In genomic region chr4:155162433-155163319, GRCm38 (mm10) we compare ENCODE assay signal across 9 mouse cellular contexts. TPM values are rescaled to one million over a fixed set of nuclear protein-coding genes. Genes with fewer than 3 reads are reported as not detected.
A peak's percentile ranks its signal among the peaks of the same experiment; 100 is the strongest.
DNase-seq lines count a peak whose midpoint lies in the region; ATAC-seq lines count a peak whose summit lies in the region.
"Had no signal": no experiment of that assay in that cellular context is flagged by ENCODE, and none has a peak within 500 bp of the region (broad histone marks: within the 10 kb centered on the region; RNA-seq: fewer than 3 reads in every experiment).

No protein-coding gene starts in this region.

- H3K9ac ChIP-seq in intestine, embryonic 14.5 days (ENCODE audit: low read length): no peak overlapping the region

- 0 out of 2 replicates have a peak, but pooled peaks have one; percentile 28 for ATAC-seq in intestine, embryonic 14.5 days (replicated peaks; ENCODE audit: low FRiP score, low TSS enrichment, low read depth)
- ATAC-seq: forebrain, embryonic 16.5 days had no signal

- peaks cover 84% of the 10 kb centered on the region for H3K4me1 ChIP-seq in heart, embryonic 10.5 days
- H3K4me1 ChIP-seq in intestine, embryonic 14.5 days (replicated peaks; ENCODE audit: control insufficient read depth, insufficient read depth, low read length): peaks cover 35% of the 10 kb centered on the region

- 73% methylated on average over 7 of the region's 7 CpGs for WGBS in heart, embryonic 10.5 days
- 70% methylated on average over 7 of the region's 7 CpGs for WGBS in intestine, embryonic 14.5 days

- no peaks in the 10 kb centered on the region for H3K9me3 ChIP-seq in heart, embryonic 10.5 days
- no peaks in the 10 kb centered on the region for H3K9me3 ChIP-seq in intestine, embryonic 14.5 days (ENCODE audit: control insufficient read depth, low read length)

- H3K4me2 ChIP-seq in intestine, embryonic 14.5 days (ENCODE audit: low read length): peak overlapping the region; percentile 7; the same call in 1 of the 2 replicates

- H3K27ac ChIP-seq in heart, embryonic 10.5 days: peak overlapping the region; percentile 67
- peak overlapping the region; percentile 36; the same call in 1 of the 2 replicates for H3K27ac ChIP-seq in intestine, embryonic 14.5 days (ENCODE audit: low read depth)

- no peaks in the 10 kb centered on the region for H3K27me3 ChIP-seq in heart, embryonic 10.5 days (ENCODE audit: insufficient read depth, poor library complexity, severe bottlenecking)
- H3K27me3 ChIP-seq in intestine, embryonic 14.5 days (replicated peaks; ENCODE audit: control insufficient read depth, insufficient read depth, low read length): no peaks in the 10 kb centered on the region

- H3K36me3 ChIP-seq in heart, embryonic 10.5 days: peaks cover 25% of the 10 kb centered on the region
- H3K36me3 ChIP-seq in intestine, embryonic 14.5 days (ENCODE audit: control insufficient read depth, insufficient read depth, low read length): peaks cover 31% of the 10 kb centered on the region

- no peak overlapping the region for H3K4me3 ChIP-seq in heart, embryonic 10.5 days
- H3K4me3 ChIP-seq in intestine, embryonic 14.5 days (ENCODE audit: low read depth, low read length): no peak overlapping the region

- intact Hi-C loops in heart, postnatal 36 days (cut with DNase I): no loop called here

- DNase-seq in heart, embryonic 10.5 days (ENCODE audit: low spot score): no peak
- DNase-seq in heart, postnatal 36 days: no peak
- peak; percentile 57 to 62 for DNase-seq in CD8-positive naive resting alpha-beta T cell, adult 2 months (ENCODE audit: low read depth in 2 of 2, low spot score in 2 of 2)
- no peak for DNase-seq in intestine, embryonic 14.5 days (ENCODE audit: low spot score)
- peak; percentile 83 to 84 for DNase-seq in natural killer cell, adult 2 months (ENCODE audit: low spot score in 2 of 2)
- no peak for DNase-seq in c-Kit-positive CD71-positive TER-119-positive erythroid progenitor cells, embryonic 14.5 days (ENCODE audit: low spot score)
- DNase-seq in adrenal gland, postnatal 25 days: no peak
- DNase-seq in urinary bladder, postnatal 36 days (ENCODE audit: low spot score in 2 of 2): no peak

RNA-seq across cellular contexts. Expression of gene Ski, which starts 59.7 kb away (rescaled TPM):
- polyA plus RNA-seq in heart, embryonic 10.5 days (2016; fragmentation: Nextera tagmentation; extraction: Ambion mirVana): 7.5 and 11.3 TPM in 2 replicates
- total RNA-seq in heart, postnatal 36 days (2021): 10 to 100 TPM; 53.3 to 56.8 TPM
- polyA plus RNA-seq in intestine, embryonic 14.5 days (2014; fragmentation: Nextera tagmentation; extraction: Ambion mirVana): 24.4 and 25.3 TPM in 2 replicates
- 73.5 and 93.3 TPM in 2 replicates for total RNA-seq in adrenal gland, postnatal 25 days (2021)

Comparison
In these comparisons a context has a peak if more than half of its experiments do, and no peak if none do; other contexts are left out.
1. DNase-seq: peak in CD8-positive naive resting alpha-beta T cell, adult 2 months (2 of 2) and natural killer cell, adult 2 months (2 of 2); none in heart, embryonic 10.5 days (single experiment), heart, postnatal 36 days (0 of 2), intestine, embryonic 14.5 days (single experiment), c-Kit-positive CD71-positive TER-119-positive erythroid progenitor cells, embryonic 14.5 days (single experiment), adrenal gland, postnatal 25 days (single experiment) and urinary bladder, postnatal 36 days (0 of 2).